Mouse (Mus musculus) olfactory bulb, adult 2 months (tissue): Measurements from ENCODE around the gene Pidd1.
A peak's percentile ranks its signal among the peaks of the same experiment; 100 is the strongest.

Experiments used
- CTCF ChIP-seq: fragments of 200-500 bp; IDR thresholded peaks from 2 replicates; pipeline ENCODE4 v1.5.1; 2012; ENCODE audit warnings: low read depth, mild to moderate bottlenecking, low read length, moderate library complexity; ENCODE audit not compliant: insufficient read depth
- POLR2A ChIP-seq: fragments of 200-500 bp; IDR thresholded peaks from 2 replicates; pipeline ENCODE4 v1.6.1; 2012; ENCODE audit warnings: mild to moderate bottlenecking, low read depth, low read length, moderate library complexity; ENCODE audit not compliant: insufficient read depth

GRCm38 (mm10) chr7:141391625-141392551, 51.9 kb downstream of the Pidd1 start, which contains the start of gene Taldo1:
- TF ChIP-seq CTCF, result no peak
- peak; percentile 87 for TF ChIP-seq POLR2A
